Mouse (Mus musculus) spleen, adult 2 months (tissue): ENCODE data around the gene Gm8127. TPM values are rescaled to one million over a fixed set of nuclear protein-coding genes. Genes with fewer than 3 reads are reported as not detected.
"Not testable (repeated sequence)": the region's sequence is repeated elsewhere in the genome, so short reads cannot be mapped to it uniquely, and the experiment has no call there.

Source experiments
- DNase-seq, 2 experiments: peaks; one replicate each; pipeline versions ENCODE4 v3.0.0 to v3.0.0-alpha.2; 2012 to 2021; ENCODE audit warnings: low spot score in 2 of 2, low read depth in 1 of 2
- H3K27ac ChIP-seq: fragments of 200-500 bp; 2 replicates; pipeline ENCODE4 v1.5.1; 2012; ENCODE audit warnings: low read length, inconsistent platforms; ENCODE audit not compliant: insufficient read depth
- H3K27me3 ChIP-seq: fragments of 200-500 bp; 2 replicates; pipeline ENCODE4 v1.6.1; 2012; ENCODE audit warnings: mild to moderate bottlenecking, moderate library complexity, low read length, inconsistent platforms; ENCODE audit not compliant: control insufficient read depth, insufficient read depth
- H3K36me3 ChIP-seq: fragments of 200-500 bp; 2 replicates; pipeline ENCODE4 v1.6.1; 2012; ENCODE audit warnings: mild to moderate bottlenecking, low read length, inconsistent platforms; ENCODE audit not compliant: control insufficient read depth, insufficient read depth
- H3K4me1 ChIP-seq: fragments of 200-500 bp; 2 replicates; pipeline ENCODE4 v1.6.1; 2011; ENCODE audit warnings: inconsistent platforms; ENCODE audit not compliant: control insufficient read depth, insufficient read depth, insufficient read length
- H3K4me3 ChIP-seq: fragments of 200-500 bp; 2 replicates; pipeline ENCODE4 v1.5.1; 2011; ENCODE audit warnings: mild to moderate bottlenecking, inconsistent platforms; ENCODE audit not compliant: insufficient read depth, insufficient read length; ENCODE audit errors: extremely low read depth
- WGBS: fragments of 180-500 bp; shearing (Covaris S2); methylation state at CpG from one replicate; pipeline ENCODE4 v1.1.7; 2018; 5-methylcytosine and 5-hydroxymethylcytosine counted together
- polyA plus RNA-seq: library from polyadenylated mRNA; depleted of rRNA; stranded (reverse); fragments of >200 nt; gene quantifications from 2 replicates; pipeline ENCODE4 v1.2.3, GENCODE M21; 2012; rRNA removed

The Gm8127 gene
- polyA plus RNA-seq = not detected in 2 replicates

GRCm38 (mm10) chr14:43293503-43293902, at the start of gene Gm8127:
Gm8127 (minus strand) TSS chr14:43293832.
- 79% methylated on average over 3 of the region's 3 CpGs for WGBS
- H3K27me3 ChIP-seq, DNase-seq, H3K4me1 ChIP-seq, H3K27ac ChIP-seq, H3K36me3 ChIP-seq, H3K4me3 ChIP-seq: not testable (repeated sequence)

GRCm38 (mm10) chr14:43337646-43338045, 44.0 kb upstream of the Gm8127 start:
- DNase-seq, H3K4me3 ChIP-seq, H3K4me1 ChIP-seq, H3K27ac ChIP-seq, H3K27me3 ChIP-seq, H3K36me3 ChIP-seq: not testable (repeated sequence)
- 38% methylated on average over 1 of the region's 1 CpGs for WGBS

GRCm38 (mm10) chr14:43331362-43331880, 37.8 kb upstream of the Gm8127 start:
- H3K27ac ChIP-seq, H3K27me3 ChIP-seq, H3K36me3 ChIP-seq, H3K4me1 ChIP-seq, H3K4me3 ChIP-seq: not testable (repeated sequence)
- WGBS = 93% methylated on average over 11 of the region's 11 CpGs
- peak in 1 of 2 experiments; percentile 7 for DNase-seq

GRCm38 (mm10) chr14:43328603-43329002, 35.0 kb upstream of the Gm8127 start:
- not testable (repeated sequence) for H3K4me1 ChIP-seq, H3K27me3 ChIP-seq, H3K27ac ChIP-seq, H3K4me3 ChIP-seq, H3K36me3 ChIP-seq
- peak in 1 of 2 experiments; percentile 6 for DNase-seq
- WGBS = 66% methylated on average over 2 of the region's 2 CpGs

GRCm38 (mm10) chr14:43319516-43319915, 25.9 kb upstream of the Gm8127 start:
- H3K4me3 ChIP-seq, DNase-seq, H3K27ac ChIP-seq, H3K4me1 ChIP-seq, H3K36me3 ChIP-seq, H3K27me3 ChIP-seq: not testable (repeated sequence)

GRCm38 (mm10) chr14:43278681-43279080, 15.0 kb downstream of the Gm8127 start:
- WGBS = 89% methylated on average over 3 of the region's 3 CpGs
- not testable (repeated sequence) for H3K4me1 ChIP-seq, H3K4me3 ChIP-seq, H3K27ac ChIP-seq, H3K36me3 ChIP-seq, DNase-seq, H3K27me3 ChIP-seq

GRCm38 (mm10) chr14:43278146-43278545, 15.5 kb downstream of the Gm8127 start:
- H3K4me3 ChIP-seq, H3K27ac ChIP-seq, DNase-seq, H3K4me1 ChIP-seq, H3K36me3 ChIP-seq, H3K27me3 ChIP-seq: not testable (repeated sequence)
- 73% methylated on average over 4 of the region's 4 CpGs for WGBS

- not testable (repeated sequence) for H3K36me3 ChIP-seq, H3K4me1 ChIP-seq, H3K4me3 ChIP-seq, H3K27ac ChIP-seq, DNase-seq, H3K27me3 ChIP-seq
- WGBS = 55% methylated on average over 2 of the region's 2 CpGs
Observed at GRCm38 (mm10) chr14:43277468-43277867, 16.2 kb downstream of the Gm8127 start.

- not testable (repeated sequence) for DNase-seq, H3K4me3 ChIP-seq, H3K27ac ChIP-seq, H3K4me1 ChIP-seq, H3K36me3 ChIP-seq, H3K27me3 ChIP-seq
- WGBS = 84% methylated on average over 1 of the region's 1 CpGs
Observed at GRCm38 (mm10) chr14:43275752-43276151, 17.9 kb downstream of the Gm8127 start.

GRCm38 (mm10) chr14:43274986-43275511, 18.6 kb downstream of the Gm8127 start, which contains the start of gene Gm9732:
Gm9732 (plus strand) TSS chr14:43275036.
- peak in 1 of 2 experiments; percentile 18 for DNase-seq
- 75% methylated on average over 8 of the region's 8 CpGs for WGBS
- not testable (repeated sequence) for H3K4me3 ChIP-seq

GRCm38 (mm10) chr14:43273161-43273560, 20.5 kb downstream of the Gm8127 start:
- not testable (repeated sequence) for H3K27ac ChIP-seq, H3K27me3 ChIP-seq, H3K36me3 ChIP-seq, H3K4me3 ChIP-seq, DNase-seq, H3K4me1 ChIP-seq
- 89% methylated on average over 1 of the region's 1 CpGs for WGBS

More at GRCm38 (mm10) chr14:43274986-43275511, 18.6 kb downstream of the Gm8127 start, which contains the start of gene Gm9732:
- not testable (repeated sequence) for H3K4me1 ChIP-seq, H3K27ac ChIP-seq, H3K27me3 ChIP-seq, H3K36me3 ChIP-seq
